Mouse (Mus musculus) bone marrow, adult 2 months (tissue): Measurements from ENCODE around the gene Ankrd6. TPM values are rescaled to one million over a fixed set of nuclear protein-coding genes. Genes with fewer than 3 reads are reported as not detected.
A peak's percentile ranks its signal among the peaks of the same experiment; 100 is the strongest.

ENCODE experiments used
- H3K27ac ChIP-seq: fragments of 200-500 bp; 2 replicates; pipeline ENCODE4 v1.5.1; 2012; ENCODE audit warnings: low read depth, mild to moderate bottlenecking, control low read depth, inconsistent platforms, low read length; ENCODE audit not compliant: control insufficient read depth, poor library complexity, insufficient read depth
- H3K4me1 ChIP-seq: fragments of 200-500 bp; 2 replicates; pipeline ENCODE4 v1.6.1; 2011; ENCODE audit warnings: low read length; ENCODE audit not compliant: control insufficient read depth, insufficient read depth
- H3K4me3 ChIP-seq: fragments of 200-500 bp; replicated peaks from 2 replicates; pipeline ENCODE3; 2011; ENCODE audit warnings: mild to moderate bottlenecking, low read depth, low read length, control low read depth; ENCODE audit not compliant: control insufficient read depth
- CTCF ChIP-seq: fragments of 200-500 bp; IDR thresholded peaks from 2 replicates; pipeline ENCODE4 v1.5.1; 2011; ENCODE audit warnings: low read length, control low read depth; ENCODE audit not compliant: control insufficient read depth, insufficient read depth
- POLR2A ChIP-seq: fragments of 200-500 bp; IDR thresholded peaks from 2 replicates; pipeline ENCODE4 v1.6.1; 2011; ENCODE audit warnings: low read depth, mild to moderate bottlenecking, control low read depth, low read length, borderline replicate concordance; ENCODE audit not compliant: control insufficient read depth
- WGBS: fragments of 180-500 bp; shearing (Covaris S2); methylation state at CpG from one replicate; pipeline ENCODE4 v1.1.7; 2018; 5-methylcytosine and 5-hydroxymethylcytosine counted together
- polyA plus RNA-seq: library from polyadenylated mRNA; stranded (reverse); fragments of >200 nt; gene quantifications from 2 replicates; pipeline ENCODE4 v1.2.4, GENCODE M21; 2011; ENCODE audit warnings: low replicate concordance; ENCODE audit not compliant: missing spikeins, insufficient read depth, insufficient read length

Gene Ankrd6
- polyA plus RNA-seq: 1.4 and 2.2 TPM in 2 replicates

DNA sequence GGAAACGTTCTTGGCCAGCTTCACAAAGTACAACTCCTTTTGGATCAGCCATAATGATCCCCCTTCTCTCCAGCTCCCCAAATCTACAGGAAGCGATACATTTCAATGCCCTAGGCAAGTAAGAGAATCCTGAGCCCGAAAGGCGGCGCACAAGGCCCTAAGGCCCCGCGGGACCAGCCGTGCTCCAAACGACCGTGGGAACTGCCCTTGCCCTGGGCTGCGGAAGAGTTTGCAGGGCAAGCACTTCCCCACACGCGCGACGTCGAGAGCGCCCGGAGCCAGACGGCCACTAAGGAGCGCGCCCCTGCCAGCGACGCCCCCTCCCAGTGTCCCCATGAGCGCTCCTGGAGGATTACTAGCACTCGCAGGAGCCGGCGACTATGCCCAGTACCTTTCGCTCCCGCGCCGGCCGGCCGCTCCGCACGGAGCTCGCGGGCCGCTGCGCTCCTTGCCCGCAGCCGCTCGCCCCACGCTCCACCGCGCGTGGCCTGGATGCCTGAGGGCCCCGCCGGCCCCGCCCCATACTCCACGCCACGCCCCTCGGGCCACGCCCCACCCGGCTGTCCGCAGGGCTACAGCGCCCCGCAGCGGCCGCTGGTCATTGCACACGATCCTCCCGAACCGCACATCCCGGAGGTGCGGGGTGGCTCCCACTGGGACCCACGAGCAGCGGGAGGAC, at the start of gene Ankrd6:
Gene Ankrd6 (minus strand): TSS at position 486 of the 679 bp plus-strand sequence.
- Histone ChIP-seq H3K27ac (peak within 1 kb of the TSS; percentile 14; the same call in 1 of the 2 replicates), H3K4me1 (peaks cover 2% of the 10 kb centered on the region; the same call in 1 of the 2 replicates), H3K4me3 (peak within 1 kb of the TSS; percentile 44)
- WGBS: under 1% methylated on average over 64 of the region's 66 CpGs
- no peak for TF ChIP-seq POLR2A
- TF ChIP-seq CTCF: peak; percentile 59

DNA sequence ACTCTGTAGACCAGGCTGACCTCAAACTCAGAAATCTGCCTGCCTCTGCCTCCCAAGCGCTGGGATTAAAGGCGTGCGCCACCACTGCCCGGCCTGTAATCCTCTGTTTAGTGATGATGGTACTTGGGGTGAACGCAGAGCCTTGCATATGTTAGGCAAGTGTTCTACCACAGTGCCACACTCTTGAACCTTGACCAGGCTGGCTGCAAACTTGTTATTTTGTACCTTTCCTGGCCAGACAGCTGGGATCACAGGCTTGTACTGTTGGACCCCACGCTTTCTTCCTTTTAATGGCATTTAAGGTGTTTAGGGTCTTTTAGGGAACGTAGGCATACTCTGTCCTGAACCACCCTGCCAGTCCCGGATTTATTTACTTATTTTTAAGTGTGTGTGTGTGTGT, 48.4 kb upstream of the Ankrd6 start:
- H3K4me1 ChIP-seq: no peaks in the 10 kb centered on the region
- no peak overlapping the region for H3K4me3 ChIP-seq
- WGBS: 86% methylated on average over 8 of the region's 8 CpGs
- no peak overlapping the region for H3K27ac ChIP-seq
- TF ChIP-seq CTCF (no peak), POLR2A (no peak)

DNA sequence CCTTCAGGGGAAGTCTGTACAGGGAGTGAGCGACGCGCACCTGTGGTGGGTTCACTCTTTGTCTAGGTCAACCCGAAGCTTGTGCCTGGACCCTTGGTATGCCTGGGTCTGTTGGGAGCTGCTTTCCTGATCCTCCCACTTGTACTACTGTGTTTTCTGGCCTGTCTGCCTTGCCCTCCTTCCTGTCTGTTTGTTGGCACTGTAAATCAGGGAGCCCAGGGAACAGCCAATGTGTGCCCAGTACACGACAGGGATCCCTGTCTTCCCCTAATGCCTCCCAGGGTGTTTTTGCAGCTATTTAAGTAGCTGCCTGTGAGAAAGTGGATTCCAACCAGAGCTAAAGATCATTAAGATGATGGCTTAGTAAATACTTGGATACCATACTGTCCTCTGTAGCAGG, 46.9 kb upstream of the Ankrd6 start:
- WGBS: 85% methylated on average over 5 of the region's 5 CpGs

DNA sequence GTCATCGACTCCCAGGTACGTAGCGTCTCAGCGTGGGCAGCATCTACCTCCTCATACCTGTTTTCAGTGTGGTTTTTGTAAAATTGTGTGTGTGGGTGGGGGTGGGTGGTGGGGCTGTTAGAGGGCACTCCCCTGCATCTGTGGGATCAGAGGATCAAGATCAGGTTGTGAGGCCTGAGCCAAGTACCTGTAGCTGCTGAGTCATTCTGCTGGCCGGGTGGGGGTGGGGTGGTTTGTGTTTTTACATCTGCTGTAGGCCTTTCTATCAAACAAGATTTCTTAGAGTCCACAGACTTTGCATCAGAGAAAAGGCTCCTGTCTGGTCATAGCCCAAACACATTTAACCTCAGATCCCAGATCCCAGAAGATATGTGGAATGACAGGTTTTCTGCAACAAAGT, 45.4 kb upstream of the Ankrd6 start:
- WGBS: 86% methylated on average over 5 of the region's 5 CpGs
- H3K4me3 ChIP-seq: no peak overlapping the region
- H3K4me1 ChIP-seq: no peaks in the 10 kb centered on the region
- H3K27ac ChIP-seq: no peak overlapping the region
- TF ChIP-seq CTCF: no peak
- TF ChIP-seq POLR2A: no peak

More for the DNA sequence above, 46.9 kb upstream of the Ankrd6 start:
- H3K4me1 ChIP-seq: no peaks in the 10 kb centered on the region
- H3K4me3 ChIP-seq: no peak overlapping the region
- no peak overlapping the region for H3K27ac ChIP-seq
- TF ChIP-seq POLR2A (no peak), CTCF (no peak)

DNA sequence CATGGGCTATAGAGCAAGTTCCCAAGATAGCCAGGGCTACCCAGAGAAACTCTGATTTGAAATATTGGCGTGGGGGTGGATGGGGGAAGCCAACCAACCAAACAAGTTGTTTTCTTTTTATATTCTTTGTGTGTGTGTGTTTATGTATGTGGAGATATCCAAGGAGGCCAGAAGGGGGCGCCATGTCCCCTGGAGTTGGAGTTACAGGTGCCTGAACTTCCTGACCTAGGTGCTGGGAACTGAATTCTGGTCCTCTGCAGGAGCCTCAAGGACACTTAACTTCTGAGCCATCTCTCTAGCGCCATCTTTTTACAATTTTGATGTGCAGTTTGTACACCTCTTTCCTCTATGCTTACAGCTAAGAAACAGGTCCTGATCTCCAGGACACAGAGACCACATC, 43.5 kb upstream of the Ankrd6 start:
- 73% methylated on average over 3 of the region's 3 CpGs for WGBS

DNA sequence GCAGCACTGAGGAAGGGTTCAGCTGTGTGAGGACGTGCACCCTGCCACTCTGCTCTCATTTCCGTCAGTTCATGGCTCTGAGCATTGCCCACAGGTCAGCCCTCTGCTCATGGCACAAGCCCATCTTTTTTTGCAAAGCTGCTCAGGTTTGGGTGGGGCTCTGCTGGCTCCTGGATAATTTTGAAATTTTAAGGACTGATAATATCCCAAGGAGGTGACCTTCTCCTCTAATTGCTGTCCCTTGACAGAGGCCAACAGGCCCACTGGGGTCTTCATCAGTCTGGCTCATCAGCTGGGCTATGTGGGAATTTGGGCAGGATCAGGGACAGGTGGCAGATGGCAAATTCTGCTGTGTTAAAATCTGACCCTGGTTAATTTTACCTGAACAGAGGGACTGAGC, 38.7 kb upstream of the Ankrd6 start:
- Histone ChIP-seq H3K4me3 (no peak overlapping the region), H3K4me1 (no peaks in the 10 kb centered on the region; the same call in 1 of the 2 replicates), H3K27ac (no peak overlapping the region)
- 75% methylated on average over 2 of the region's 2 CpGs for WGBS
- TF ChIP-seq POLR2A: no peak

More for the DNA sequence above, 43.5 kb upstream of the Ankrd6 start:
- no peaks in the 10 kb centered on the region; the same call in 1 of the 2 replicates for H3K4me1 ChIP-seq
- no peak overlapping the region for H3K4me3 ChIP-seq
- TF ChIP-seq CTCF: no peak
- no peak for TF ChIP-seq POLR2A
- H3K27ac ChIP-seq: no peak overlapping the region

DNA sequence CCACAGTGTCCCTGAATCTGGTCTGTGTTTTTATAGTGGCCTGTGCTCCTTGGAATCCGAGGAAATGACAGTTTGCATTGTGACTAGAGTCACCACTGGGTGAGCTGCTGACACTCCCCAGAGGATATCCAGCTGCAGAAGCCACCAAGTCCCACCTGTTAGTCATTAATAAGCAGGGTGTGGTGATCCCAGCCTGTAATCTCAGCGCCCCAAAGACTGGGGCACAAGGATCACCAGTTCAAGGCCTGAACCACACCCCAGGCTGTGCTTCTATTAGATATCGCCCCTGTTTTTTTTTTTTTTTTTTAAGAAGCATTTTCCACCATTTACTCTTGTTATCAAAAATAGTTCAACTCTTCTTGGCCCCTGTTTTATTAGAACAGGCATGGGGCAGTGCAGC, 36.4 kb upstream of the Ankrd6 start:
- Histone ChIP-seq H3K4me1 (no peaks in the 10 kb centered on the region; the same call in 1 of the 2 replicates), H3K4me3 (peak overlapping the region; percentile 21), H3K27ac (peak overlapping the region; percentile 53; the same call in 1 of the 2 replicates)
- WGBS: 51% methylated on average over 3 of the region's 3 CpGs
- no peak for TF ChIP-seq POLR2A
- no peak for TF ChIP-seq CTCF

DNA sequence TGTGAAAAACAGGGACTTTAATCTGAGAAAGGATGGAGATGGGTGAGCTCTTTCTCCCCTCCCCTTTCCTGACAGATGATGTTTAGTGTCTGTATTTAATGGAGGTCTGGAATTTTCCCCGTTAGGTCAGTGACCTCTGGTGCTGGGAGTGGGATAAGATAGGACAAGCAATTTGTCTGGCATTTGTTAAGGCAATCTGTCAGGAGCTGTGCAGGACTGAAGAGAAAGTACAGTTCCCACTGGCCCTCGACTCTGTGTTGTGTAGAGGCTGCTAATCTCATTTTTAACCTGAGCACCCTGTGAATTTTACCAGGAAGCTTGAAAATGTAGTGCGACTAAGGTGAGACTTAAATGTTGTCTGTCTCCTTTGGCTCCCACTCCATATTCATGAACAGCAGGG, 35.0 kb upstream of the Ankrd6 start:
- Histone ChIP-seq H3K27ac (no peak overlapping the region), H3K4me3 (no peak overlapping the region), H3K4me1 (no peaks in the 10 kb centered on the region; the same call in 1 of the 2 replicates)
- WGBS: 52% methylated on average over 3 of the region's 3 CpGs
- TF ChIP-seq POLR2A (no peak), CTCF (no peak)
